Mouse (Mus musculus) olfactory bulb, adult 2 months (tissue): ENCODE measurements around the gene Scfd2.

Experiments used
- CTCF ChIP-seq: fragments of 200-500 bp; IDR thresholded peaks from 2 replicates; pipeline ENCODE4 v1.5.1; 2012; ENCODE audit warnings: low read depth, mild to moderate bottlenecking, low read length, moderate library complexity; ENCODE audit not compliant: insufficient read depth
- POLR2A ChIP-seq: fragments of 200-500 bp; IDR thresholded peaks from 2 replicates; pipeline ENCODE4 v1.6.1; 2012; ENCODE audit warnings: mild to moderate bottlenecking, low read depth, low read length, moderate library complexity; ENCODE audit not compliant: insufficient read depth

GRCm38 (mm10) chr5:74304767-74305166 is 226.8 kb downstream of the Scfd2 start:
- no peak for TF ChIP-seq POLR2A
- TF ChIP-seq CTCF = no peak
